Mouse (Mus musculus): Measurements from ENCODE around the gene Sorbs1. TPM values are rescaled to one million over a fixed set of nuclear protein-coding genes. Genes with fewer than 3 reads are reported as not detected.

Sorbs1 gene
- polyA plus RNA-seq, 1 experiment from 2014 or later, result 59.2 TPM

- WGBS, result 83% methylated on average over 15 of the region's 15 CpGs
These were observed 156.8 kb downstream of the Sorbs1 start for GRCm38 (mm10) chr19:40356536-40357522.

GRCm38 (mm10) chr19:40355075-40355474, 158.5 kb downstream of the Sorbs1 start:
- no peaks in the 10 kb centered on the region for H3K27me3 ChIP-seq
- no peak overlapping the region for H3K9ac ChIP-seq
- H3K4me1 ChIP-seq, result no peaks in the 10 kb centered on the region
- no peak overlapping the region for H3K4me3 ChIP-seq (replicated peaks)
- 89% methylated on average over 3 of the region's 3 CpGs for WGBS
- H3K4me2 ChIP-seq, result no peak overlapping the region
- peaks cover 8% of the 10 kb centered on the region; the same call in 1 of the 2 replicates for H3K36me3 ChIP-seq
- no peak overlapping the region for H3K27ac ChIP-seq
- no peak for ATAC-seq (replicated peaks; ENCODE audit: low FRiP score)
- no peaks in the 10 kb centered on the region for H3K9me3 ChIP-seq (replicated peaks)

More at GRCm38 (mm10) chr19:40356536-40357522, 156.8 kb downstream of the Sorbs1 start:
- Histone ChIP-seq H3K27ac (no peak overlapping the region), H3K27me3 (no peaks in the 10 kb centered on the region), H3K4me1 (no peaks in the 10 kb centered on the region), H3K9me3 (replicated peaks) (no peaks in the 10 kb centered on the region), H3K36me3 (0 out of 2 replicates have a peak, but pooled peaks cover 2% of the 10 kb centered on the region), H3K4me3 (replicated peaks) (no peak overlapping the region), H3K9ac (no peak overlapping the region), H3K4me2 (no peak overlapping the region)
- ATAC-seq (replicated peaks; ENCODE audit: low FRiP score), result no peak

GRCm38 (mm10) chr19:40352006-40352405, 161.6 kb downstream of the Sorbs1 start:
- Histone ChIP-seq H3K4me3 (replicated peaks) (no peak overlapping the region), H3K4me1 (no peaks in the 10 kb centered on the region), H3K36me3 (peaks cover 12% of the 10 kb centered on the region; the same call in 1 of the 2 replicates), H3K9ac (no peak overlapping the region), H3K9me3 (replicated peaks) (no peaks in the 10 kb centered on the region), H3K4me2 (no peak overlapping the region), H3K27me3 (no peaks in the 10 kb centered on the region), H3K27ac (no peak overlapping the region)
- WGBS, result 71% methylated on average over 14 of the region's 14 CpGs
- no peak for ATAC-seq (replicated peaks; ENCODE audit: low FRiP score)

DNA sequence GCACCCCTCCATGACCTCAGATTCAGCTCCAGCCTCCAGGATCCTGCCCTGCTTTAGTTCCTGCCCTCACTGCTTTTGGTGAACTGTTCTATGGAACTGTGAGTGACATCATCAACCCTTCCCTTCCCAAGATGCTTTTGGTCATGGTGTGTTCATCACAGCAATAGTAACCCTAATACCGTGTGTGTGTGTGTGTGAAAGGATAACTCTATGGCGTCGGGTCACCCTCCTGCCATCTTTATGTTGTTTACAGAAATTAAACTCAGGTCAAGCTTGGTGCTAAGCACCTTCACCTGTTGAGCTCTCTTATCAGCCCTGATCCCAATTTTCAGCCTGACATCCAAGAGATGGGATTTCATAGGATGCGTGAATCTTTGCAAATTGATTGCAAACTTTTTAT, 162.7 kb downstream of the Sorbs1 start:
- no peak overlapping the region for H3K4me2 ChIP-seq
- peaks cover 12% of the 10 kb centered on the region; the same call in 1 of the 2 replicates for H3K36me3 ChIP-seq
- H3K27ac ChIP-seq, result no peak overlapping the region
- no peak overlapping the region for H3K4me3 ChIP-seq (replicated peaks)
- 84% methylated on average over 4 of the region's 4 CpGs for WGBS
- no peak for ATAC-seq (replicated peaks; ENCODE audit: low FRiP score)
- H3K9me3 ChIP-seq (replicated peaks), result no peaks in the 10 kb centered on the region
- peaks cover 9% of the 10 kb centered on the region; the same call in 1 of the 2 replicates for H3K4me1 ChIP-seq
- H3K9ac ChIP-seq, result no peak overlapping the region
- H3K27me3 ChIP-seq, result no peaks in the 10 kb centered on the region

DNA sequence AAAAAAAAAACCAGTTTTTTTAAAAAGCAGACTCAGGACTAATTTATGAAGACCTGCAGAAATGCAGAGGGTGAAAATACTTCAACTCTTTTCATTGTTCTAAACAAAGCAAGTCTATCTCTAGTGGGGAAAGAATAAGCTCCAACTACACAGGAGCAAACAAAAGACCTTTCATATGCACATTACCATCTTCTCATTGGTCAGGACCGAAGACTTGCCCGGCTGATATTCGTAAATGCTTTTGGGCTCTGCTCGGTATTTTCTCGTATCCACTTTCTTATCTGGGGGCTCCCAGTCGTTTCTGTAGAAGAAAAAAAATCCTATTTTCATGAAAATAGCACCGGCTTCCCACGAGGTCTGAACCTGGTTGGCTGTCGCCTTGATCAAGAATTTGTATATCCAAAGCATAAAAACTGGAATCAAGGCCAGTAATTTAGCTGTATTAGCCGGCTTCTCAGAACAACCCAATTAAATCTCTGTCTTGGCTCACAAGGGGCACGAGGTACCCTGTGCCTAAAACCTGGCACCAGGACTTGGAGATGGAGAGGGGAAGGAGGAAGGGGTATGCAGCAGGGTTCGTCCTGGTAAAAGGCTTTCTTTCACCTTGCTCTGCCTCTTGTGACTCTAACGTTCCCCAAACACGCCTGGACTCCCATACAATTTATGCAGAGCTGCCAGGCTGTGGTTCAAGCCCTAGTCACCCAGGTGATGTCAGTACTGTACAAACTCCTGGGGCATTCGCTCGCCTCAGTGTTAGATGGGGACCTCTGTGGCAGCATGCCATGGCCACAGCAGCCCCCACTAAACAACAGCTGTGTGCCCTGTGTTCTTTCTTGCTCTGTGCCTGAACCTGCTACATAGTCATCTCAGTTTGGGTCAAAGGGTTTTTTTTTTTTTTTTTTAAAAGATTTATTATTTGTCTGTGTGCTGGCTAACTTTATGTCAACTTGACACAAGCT, 163.6 kb downstream of the Sorbs1 start:
- Histone ChIP-seq H3K4me2 (no peak overlapping the region), H3K4me3 (replicated peaks) (no peak overlapping the region), H3K27me3 (no peaks in the 10 kb centered on the region), H3K9ac (no peak overlapping the region), H3K4me1 (peaks cover 10% of the 10 kb centered on the region; the same call in 1 of the 2 replicates), H3K27ac (no peak overlapping the region), H3K36me3 (peaks cover 12% of the 10 kb centered on the region; the same call in 1 of the 2 replicates), H3K9me3 (replicated peaks) (no peaks in the 10 kb centered on the region)
- no peak for ATAC-seq (replicated peaks; ENCODE audit: low FRiP score)
- 65% methylated on average over 16 of the region's 16 CpGs for WGBS

DNA sequence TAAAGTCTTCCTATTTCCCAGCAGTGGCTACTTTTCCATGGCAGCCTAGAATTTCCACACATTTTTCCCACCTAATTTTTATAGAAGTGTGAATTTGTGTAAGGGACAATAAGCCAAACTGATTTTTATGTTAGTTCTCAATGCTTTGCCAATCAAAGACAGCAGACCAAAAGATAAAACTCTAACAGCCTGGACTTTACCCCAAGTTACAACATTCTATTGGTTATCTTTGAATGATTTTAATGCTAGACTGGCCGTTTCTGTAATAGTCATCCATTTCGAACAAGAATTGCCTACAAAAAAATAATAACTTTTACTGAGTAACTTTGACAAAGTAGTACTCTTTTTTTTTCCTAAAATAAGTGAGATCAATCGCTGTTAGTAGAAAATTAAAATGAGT, 164.3 kb downstream of the Sorbs1 start:
- Histone ChIP-seq H3K27ac (0 out of 2 replicates have a peak overlapping the region, but pooled peaks have one; percentile 0), H3K4me1 (peaks cover 10% of the 10 kb centered on the region; the same call in 1 of the 2 replicates), H3K9me3 (replicated peaks) (0 out of 2 replicates have a peak, but pooled peaks cover 2% of the 10 kb centered on the region), H3K4me3 (replicated peaks) (no peak overlapping the region), H3K27me3 (no peaks in the 10 kb centered on the region), H3K4me2 (no peak overlapping the region), H3K9ac (no peak overlapping the region), H3K36me3 (peaks cover 12% of the 10 kb centered on the region; the same call in 1 of the 2 replicates)
- ATAC-seq (replicated peaks; ENCODE audit: low FRiP score), result no peak
- WGBS, result 80% methylated on average over 3 of the region's 3 CpGs

- Histone ChIP-seq H3K36me3 (peaks cover 14% of the 10 kb centered on the region), H3K4me2 (no peak overlapping the region), H3K4me3 (replicated peaks) (no peak overlapping the region), H3K9me3 (replicated peaks) (0 out of 2 replicates have a peak, but pooled peaks cover 2% of the 10 kb centered on the region), H3K27me3 (no peaks in the 10 kb centered on the region), H3K9ac (no peak overlapping the region), H3K27ac (0 out of 2 replicates have a peak overlapping the region, but pooled peaks have one; percentile 0), H3K4me1 (peaks cover 10% of the 10 kb centered on the region; the same call in 1 of the 2 replicates)
- no peak for ATAC-seq (replicated peaks; ENCODE audit: low FRiP score)
- WGBS, result 50% methylated on average over 2 of the region's 2 CpGs
These were observed 164.9 kb downstream of the Sorbs1 start for GRCm38 (mm10) chr19:40348652-40349051.

- no peak for ATAC-seq (replicated peaks; ENCODE audit: low FRiP score)
- WGBS, result 84% methylated on average over 7 of the region's 7 CpGs
- no peak overlapping the region for H3K27ac ChIP-seq
These were observed 165.4 kb downstream of the Sorbs1 start for GRCm38 (mm10) chr19:40348175-40348574.

GRCm38 (mm10) chr19:40346908-40347307, 166.7 kb downstream of the Sorbs1 start:
- Histone ChIP-seq H3K4me2 (no peak overlapping the region), H3K4me3 (replicated peaks) (no peak overlapping the region), H3K9ac (no peak overlapping the region), H3K4me1 (peaks cover 10% of the 10 kb centered on the region; the same call in 1 of the 2 replicates), H3K27me3 (no peaks in the 10 kb centered on the region), H3K27ac (peak overlapping the region; percentile 58), H3K9me3 (replicated peaks) (0 out of 2 replicates have a peak, but pooled peaks cover 2% of the 10 kb centered on the region), H3K36me3 (peaks cover 13% of the 10 kb centered on the region)
- ATAC-seq (replicated peaks; ENCODE audit: low FRiP score), result no peak
- 86% methylated on average over 3 of the region's 3 CpGs for WGBS

More at GRCm38 (mm10) chr19:40348175-40348574, 165.4 kb downstream of the Sorbs1 start:
- no peak overlapping the region for H3K4me3 ChIP-seq (replicated peaks)
- H3K36me3 ChIP-seq, result peaks cover 14% of the 10 kb centered on the region
- H3K9ac ChIP-seq, result no peak overlapping the region
- no peaks in the 10 kb centered on the region for H3K27me3 ChIP-seq
- 0 out of 2 replicates have a peak, but pooled peaks cover 2% of the 10 kb centered on the region for H3K9me3 ChIP-seq (replicated peaks)
- no peak overlapping the region for H3K4me2 ChIP-seq
- peaks cover 10% of the 10 kb centered on the region; the same call in 1 of the 2 replicates for H3K4me1 ChIP-seq

DNA sequence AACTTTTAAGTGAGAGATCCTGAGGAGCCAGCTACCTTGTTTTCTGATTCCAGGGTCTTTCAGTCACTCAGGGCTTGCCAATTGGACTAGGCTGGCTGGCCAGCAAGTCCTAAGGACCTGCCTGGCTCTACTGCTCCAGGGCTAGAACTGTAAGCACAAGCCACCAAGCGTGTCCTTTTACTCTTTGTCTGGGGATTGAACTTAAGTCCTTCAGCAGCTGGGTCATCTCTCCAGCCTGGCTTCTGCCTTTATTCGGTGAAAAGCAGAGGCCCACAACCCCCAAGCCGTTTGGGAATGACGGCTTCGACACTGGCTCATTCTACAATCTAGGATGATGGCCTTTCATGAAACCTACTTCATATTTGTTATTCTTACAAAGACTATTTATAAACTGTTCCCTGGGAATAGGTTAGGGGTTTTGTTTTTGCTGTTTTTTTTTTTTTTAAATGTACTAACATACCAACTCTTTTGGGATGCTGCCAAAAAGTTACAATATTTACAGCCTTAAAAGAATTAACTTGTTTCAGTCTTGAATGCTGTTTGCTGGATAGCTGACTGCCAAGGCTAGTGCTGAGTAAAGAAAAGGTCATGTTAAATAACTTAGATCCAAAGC, 167.2 kb downstream of the Sorbs1 start:
- Histone ChIP-seq H3K9me3 (replicated peaks) (0 out of 2 replicates have a peak, but pooled peaks cover 2% of the 10 kb centered on the region), H3K4me1 (peaks cover 12% of the 10 kb centered on the region; the same call in 1 of the 2 replicates), H3K36me3 (peaks cover 7% of the 10 kb centered on the region), H3K27me3 (no peaks in the 10 kb centered on the region), H3K27ac (peak overlapping the region; percentile 74), H3K4me3 (replicated peaks) (no peak overlapping the region), H3K4me2 (no peak overlapping the region), H3K9ac (no peak overlapping the region)
- 58% methylated on average over 5 of the region's 5 CpGs for WGBS
- peak; percentile 60; the same call in 1 of the 2 replicates for ATAC-seq (replicated peaks; ENCODE audit: low FRiP score)

DNA sequence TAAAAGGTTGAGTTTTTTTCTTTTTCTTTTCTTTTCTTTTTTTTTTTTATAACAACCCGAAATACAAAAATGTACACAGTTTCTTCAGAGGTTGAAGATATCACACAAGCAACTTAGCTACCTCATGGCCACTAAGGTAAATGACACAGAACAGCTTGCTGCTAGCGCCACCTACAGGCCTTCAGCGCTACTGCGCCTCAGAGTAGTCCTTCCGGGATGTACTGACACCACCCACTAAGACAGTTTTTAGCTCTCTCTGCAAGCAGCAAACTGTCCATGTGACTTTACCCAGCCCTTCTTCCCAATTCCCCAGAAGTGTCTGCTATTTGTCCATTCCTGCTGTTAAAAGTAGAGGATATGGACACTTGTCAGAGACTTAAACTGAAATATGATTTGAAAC, 167.9 kb downstream of the Sorbs1 start:
- Histone ChIP-seq H3K9ac (no peak overlapping the region), H3K27ac (peak overlapping the region; percentile 74), H3K36me3 (peaks cover 7% of the 10 kb centered on the region), H3K4me2 (no peak overlapping the region), H3K27me3 (no peaks in the 10 kb centered on the region), H3K4me3 (replicated peaks) (no peak overlapping the region), H3K9me3 (replicated peaks) (0 out of 2 replicates have a peak, but pooled peaks cover 2% of the 10 kb centered on the region), H3K4me1 (peaks cover 15% of the 10 kb centered on the region; the same call in 1 of the 2 replicates)
- WGBS, result 27% methylated on average over 5 of the region's 5 CpGs
- ATAC-seq (replicated peaks; ENCODE audit: low FRiP score), result peak; percentile 25; the same call in 1 of the 2 replicates

All from kidney, embryonic 15.5 days (tissue).